Mouse (Mus musculus): ENCODE data around the gene Nmbr. TPM values are rescaled to one million over a fixed set of nuclear protein-coding genes. Genes with fewer than 3 reads are reported as not detected.

Gene Nmbr
- total RNA-seq, 2 experiments from 2014 or later, result 3.8 TPM

Other genes with a start within 250 kb of the Nmbr start
- 1 to 10 TPM; 1.8 to 2.0 TPM for gene Adgrg6, start 159.9 kb upstream of the Nmbr start, total RNA-seq (2021)
- 10 to 100 TPM; 66.8 to 70.1 TPM for gene Vta1, start within 50 bp of the Nmbr start, total RNA-seq (2021)
- not detected for gene Gje1, start 12.6 kb downstream of the Nmbr start, total RNA-seq (2021)

Measured in layer of hippocampus, postnatal 14 days (tissue).